Mouse (Mus musculus): ENCODE measurements around the gene Brsk1. TPM values are rescaled to one million over a fixed set of nuclear protein-coding genes. Genes with fewer than 3 reads are reported as not detected.

Gene Brsk1
- polyA plus RNA-seq, 1 experiment from 2014 or later, result 1.3 TPM

DNA sequence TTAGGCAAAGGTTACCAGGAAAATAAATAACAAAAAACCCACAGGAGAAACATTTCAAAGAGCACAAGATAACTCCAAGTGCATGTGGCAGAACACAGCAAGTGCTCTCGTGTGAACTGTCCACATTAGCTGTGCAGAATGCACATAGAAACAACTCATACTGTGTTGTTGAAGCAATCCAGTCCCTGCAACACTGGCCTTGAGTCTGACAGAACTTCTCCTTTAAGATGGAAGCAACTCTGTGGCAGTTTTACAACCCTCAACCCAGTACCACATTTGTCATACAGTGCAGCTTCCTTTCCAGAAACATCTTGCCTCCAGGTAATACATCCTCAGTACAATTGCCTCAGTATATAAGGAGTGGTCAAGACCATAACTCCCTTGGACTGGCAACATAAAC is 33.6 kb upstream of the Brsk1 start:
- peaks cover 41% of the 10 kb centered on the region for H3K36me3 ChIP-seq
- H3K4me1 ChIP-seq, result peaks cover 35% of the 10 kb centered on the region
- no peak for DNase-seq (ENCODE audit: low spot score)
- WGBS, result 83% methylated on average over 1 of the region's 1 CpGs
- H3K4me3 ChIP-seq, result peak overlapping the region; percentile 81
- H3K27ac ChIP-seq, result no peak overlapping the region
- H3K9me3 ChIP-seq (replicated peaks), result no peaks in the 10 kb centered on the region
- no peaks in the 10 kb centered on the region for H3K27me3 ChIP-seq (ENCODE audit: low read depth, poor library complexity, severe bottlenecking)

DNA sequence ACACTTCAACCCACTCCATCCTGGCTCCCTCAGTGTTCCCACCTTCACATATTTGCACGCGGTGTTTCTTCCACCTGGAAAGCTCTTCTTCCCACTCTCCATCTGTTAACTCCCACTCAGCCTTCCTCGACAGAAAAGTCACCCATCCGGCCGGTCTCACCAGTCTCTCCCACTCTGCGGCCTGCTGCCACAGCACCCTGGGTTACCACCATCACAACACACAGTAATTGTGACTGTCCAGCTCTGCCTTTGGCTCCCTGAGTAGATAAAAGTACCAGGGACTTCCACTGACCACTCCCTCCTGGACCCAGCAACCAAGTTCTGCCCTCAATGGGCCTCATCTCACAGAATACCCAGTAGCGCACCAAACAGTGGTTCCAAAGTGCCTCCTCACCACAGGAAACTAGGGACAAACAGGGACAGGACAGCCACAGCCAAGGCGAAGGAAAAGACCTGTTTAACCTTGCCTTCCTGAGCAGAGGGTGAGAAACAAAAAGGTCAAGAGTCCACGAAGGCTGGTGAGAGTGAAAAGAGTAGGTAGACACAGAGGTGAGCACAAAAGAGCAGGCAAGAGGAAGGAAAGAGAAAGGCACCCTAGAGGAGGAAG is 32.8 kb upstream of the Brsk1 start:
- peak overlapping the region; percentile 81 for H3K4me3 ChIP-seq
- H3K4me1 ChIP-seq, result peaks cover 35% of the 10 kb centered on the region
- no peak for DNase-seq (ENCODE audit: low spot score)
- 61% methylated on average over 9 of the region's 9 CpGs for WGBS
- H3K27me3 ChIP-seq (ENCODE audit: low read depth, poor library complexity, severe bottlenecking), result no peaks in the 10 kb centered on the region
- no peaks in the 10 kb centered on the region for H3K9me3 ChIP-seq (replicated peaks)
- peak overlapping the region; percentile 94 for H3K27ac ChIP-seq
- H3K36me3 ChIP-seq, result peaks cover 41% of the 10 kb centered on the region

DNA sequence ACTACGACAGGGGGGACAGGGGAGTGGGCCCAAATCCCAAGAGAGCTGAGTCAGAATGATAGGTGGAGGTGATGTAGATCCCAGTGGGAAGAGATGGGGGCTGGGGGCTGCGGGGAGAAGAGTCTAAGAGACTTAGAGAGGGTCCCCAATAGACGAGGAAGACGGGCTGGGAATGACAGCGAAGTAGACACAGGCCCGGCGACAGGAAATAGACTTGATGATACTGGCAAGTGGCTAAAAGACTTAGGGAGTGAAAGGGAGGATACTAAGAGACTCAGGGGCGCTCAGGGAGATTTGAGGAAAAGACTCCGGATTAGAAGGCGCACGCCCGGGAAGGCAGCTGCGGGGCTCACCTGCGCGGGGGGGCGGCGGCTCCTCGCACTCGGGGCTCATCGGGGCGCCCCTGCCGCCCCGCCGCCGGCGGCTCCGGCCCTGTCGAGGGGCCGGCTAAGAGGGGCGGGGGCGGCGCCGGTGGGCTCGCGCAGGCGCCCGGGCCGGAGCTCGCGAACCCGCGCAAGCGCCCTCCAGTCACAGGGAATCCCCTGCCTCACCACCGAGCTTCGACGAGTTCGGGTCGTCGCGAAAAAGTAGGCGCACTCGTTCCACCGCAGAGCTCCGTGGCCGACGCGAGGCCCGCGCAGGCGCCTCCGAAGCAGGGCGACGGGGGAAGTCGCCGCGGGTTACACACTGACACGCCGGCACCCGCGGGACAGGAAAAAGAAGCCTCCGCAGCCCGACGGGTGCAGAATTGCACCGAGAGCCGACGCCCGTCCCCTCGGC is 32.1 kb upstream of the Brsk1 start:
- Histone ChIP-seq H3K27me3 (ENCODE audit: low read depth, poor library complexity, severe bottlenecking) (no peaks in the 10 kb centered on the region), H3K36me3 (peaks cover 38% of the 10 kb centered on the region), H3K9me3 (replicated peaks) (no peaks in the 10 kb centered on the region), H3K4me1 (peaks cover 35% of the 10 kb centered on the region), H3K4me3 (peak overlapping the region; percentile 81), H3K27ac (peak overlapping the region; percentile 94)
- WGBS, result under 1% methylated on average over 78 of the region's 78 CpGs
- no peak for DNase-seq (ENCODE audit: low spot score)

DNA sequence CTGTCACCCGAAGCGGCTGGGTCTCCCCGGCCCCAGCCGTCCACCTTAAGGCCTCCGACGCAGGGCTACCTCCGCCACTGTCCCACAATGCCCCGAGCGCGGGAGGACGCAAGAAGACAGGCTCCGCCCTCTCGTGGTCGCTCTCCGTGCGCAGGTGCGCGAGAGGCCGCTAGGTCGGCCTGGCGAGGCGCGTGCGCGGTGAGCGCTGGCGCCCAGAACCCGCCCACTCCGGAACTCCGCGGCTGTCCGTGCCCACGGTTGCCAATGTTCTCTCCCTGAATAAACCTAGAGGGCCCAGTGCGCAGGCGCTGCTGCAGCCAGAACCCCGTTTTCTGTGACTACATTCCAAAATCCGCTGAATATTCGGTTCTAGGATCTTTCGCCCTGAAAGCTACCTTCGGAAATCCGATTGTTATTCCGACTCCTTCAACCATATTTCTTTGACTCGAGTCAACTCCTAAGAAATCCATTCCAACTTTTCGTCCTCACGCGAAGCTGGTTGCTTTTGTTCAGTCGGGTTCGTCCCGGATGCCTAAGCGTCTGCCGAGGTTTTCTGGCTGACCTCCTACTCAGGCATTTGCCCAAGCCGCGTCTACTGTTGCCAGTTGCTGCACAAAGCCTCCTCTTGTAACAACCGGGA is 31.4 kb upstream of the Brsk1 start, which contains the start of gene Ppp6r1:
Gene Ppp6r1, minus strand, starts transcription at position 108 of the 640 bp plus-strand sequence.
- Histone ChIP-seq H3K4me3 (peak within 1 kb of the TSS; percentile 81), H3K27me3 (ENCODE audit: low read depth, poor library complexity, severe bottlenecking) (no peaks in the 10 kb centered on the region), H3K4me1 (peaks cover 35% of the 10 kb centered on the region), H3K9me3 (replicated peaks) (no peaks in the 10 kb centered on the region), H3K27ac (peak within 1 kb of the TSS; percentile 94), H3K36me3 (peaks cover 36% of the 10 kb centered on the region)
- under 1% methylated on average over 54 of the region's 54 CpGs for WGBS
- DNase-seq (ENCODE audit: low spot score), result peak; percentile 94

DNA sequence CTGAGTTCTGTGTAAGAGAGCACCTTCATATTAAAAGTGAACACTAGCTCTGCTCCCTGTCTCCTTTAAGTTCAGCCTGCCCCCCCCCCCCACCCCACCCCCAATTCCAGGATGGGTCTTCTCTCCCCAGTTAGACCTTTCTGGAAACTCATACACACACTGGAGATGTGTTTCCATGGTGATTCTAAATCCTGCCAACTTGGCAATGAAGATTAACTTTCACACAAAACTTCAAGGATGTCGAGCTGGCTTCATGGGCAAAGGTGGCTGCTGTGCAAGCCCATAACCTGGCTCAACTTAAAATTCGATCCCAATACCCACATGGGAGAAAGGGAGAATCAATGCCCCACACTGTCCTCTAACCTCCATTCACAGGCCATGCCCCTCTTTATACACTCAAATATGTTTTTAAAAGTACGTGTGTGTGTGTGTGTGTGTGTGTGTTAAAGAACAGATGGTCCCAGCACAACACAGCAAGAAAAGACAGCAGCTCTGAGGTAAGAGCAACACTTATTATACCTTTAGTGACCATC is 30.4 kb upstream of the Brsk1 start:
- Histone ChIP-seq H3K27ac (peak overlapping the region; percentile 94), H3K4me1 (peaks cover 28% of the 10 kb centered on the region), H3K9me3 (replicated peaks) (no peaks in the 10 kb centered on the region), H3K36me3 (peaks cover 44% of the 10 kb centered on the region), H3K27me3 (ENCODE audit: low read depth, poor library complexity, severe bottlenecking) (no peaks in the 10 kb centered on the region), H3K4me3 (peak overlapping the region; percentile 81)
- WGBS, result 73% methylated on average over 3 of the region's 3 CpGs
- no peak for DNase-seq (ENCODE audit: low spot score)

DNA sequence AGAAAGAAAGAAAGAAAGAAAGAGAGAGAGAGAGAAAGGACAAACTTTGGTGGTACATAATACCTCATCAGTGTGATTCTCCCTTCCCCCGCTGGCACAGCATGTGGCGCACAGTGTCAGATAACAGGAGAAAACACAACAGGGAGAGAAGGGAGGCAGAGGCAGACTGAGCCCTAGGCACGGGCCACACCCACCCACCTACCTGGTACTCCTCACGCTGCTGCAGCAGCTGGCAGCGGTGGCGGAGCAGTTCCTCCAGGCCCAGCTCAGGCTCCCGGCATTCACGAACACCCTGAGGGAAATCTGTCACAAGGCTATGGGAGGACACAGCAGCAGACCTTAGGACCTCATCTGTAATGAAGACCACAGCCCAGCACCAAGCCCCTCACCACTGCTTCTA is 27.2 kb upstream of the Brsk1 start:
- WGBS, result 71% methylated on average over 8 of the region's 8 CpGs
- H3K4me3 ChIP-seq, result no peak overlapping the region
- no peak overlapping the region for H3K27ac ChIP-seq
- no peaks in the 10 kb centered on the region for H3K9me3 ChIP-seq (replicated peaks)
- no peaks in the 10 kb centered on the region for H3K27me3 ChIP-seq (ENCODE audit: low read depth, poor library complexity, severe bottlenecking)
- peaks cover 61% of the 10 kb centered on the region for H3K36me3 ChIP-seq
- no peak for DNase-seq (ENCODE audit: low spot score)
- H3K4me1 ChIP-seq, result peaks cover 5% of the 10 kb centered on the region; the same call in 1 of the 2 replicates

DNA sequence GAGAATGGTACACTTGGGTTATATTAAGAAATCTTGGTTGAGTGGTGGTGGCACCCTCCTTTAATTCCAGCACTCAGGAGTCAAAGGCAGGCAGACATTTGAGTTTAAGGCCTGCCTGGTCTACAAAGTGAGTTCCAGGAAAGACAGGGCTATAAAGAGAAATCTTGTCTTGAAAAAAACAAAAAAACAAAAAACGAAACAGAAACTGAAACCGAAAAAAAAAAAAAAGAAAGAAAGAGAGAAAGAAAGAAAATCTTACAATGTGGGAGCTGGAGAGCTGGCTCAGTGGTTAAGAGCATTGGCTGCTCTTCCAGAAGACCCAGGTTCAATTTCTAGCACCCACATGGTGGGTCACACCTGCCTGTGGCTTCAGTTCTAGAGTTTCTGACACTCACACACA is 26.7 kb upstream of the Brsk1 start:
- Histone ChIP-seq H3K4me1 (peaks cover 4% of the 10 kb centered on the region; the same call in 1 of the 2 replicates), H3K9me3 (replicated peaks) (no peaks in the 10 kb centered on the region), H3K36me3 (peaks cover 67% of the 10 kb centered on the region), H3K27ac (no peak overlapping the region), H3K27me3 (ENCODE audit: low read depth, poor library complexity, severe bottlenecking) (no peaks in the 10 kb centered on the region), H3K4me3 (no peak overlapping the region)
- no peak for DNase-seq (ENCODE audit: low spot score)
- WGBS, result 78% methylated on average over 2 of the region's 2 CpGs

DNA sequence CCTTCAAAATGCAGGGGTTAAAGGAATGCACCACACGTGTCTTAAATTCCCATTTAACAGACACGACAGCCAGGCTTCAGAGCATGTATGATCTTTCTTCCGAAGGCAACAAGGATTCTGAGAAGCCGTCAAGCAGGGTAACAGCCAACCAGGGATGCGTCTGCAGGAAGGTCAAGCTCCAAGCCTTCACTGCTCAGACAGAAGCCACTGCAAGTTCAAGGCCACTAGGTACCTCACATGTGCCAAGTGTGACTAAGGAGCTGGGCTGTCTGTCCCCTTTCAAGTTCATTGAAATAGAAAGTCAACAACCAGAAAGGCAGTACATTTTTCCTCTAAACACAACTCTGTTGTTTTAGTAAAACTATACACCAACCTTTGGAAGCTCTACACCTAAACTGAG is 23.5 kb upstream of the Brsk1 start:
- Histone ChIP-seq H3K36me3 (peaks cover 83% of the 10 kb centered on the region), H3K9me3 (replicated peaks) (no peaks in the 10 kb centered on the region), H3K4me3 (no peak overlapping the region), H3K27me3 (ENCODE audit: low read depth, poor library complexity, severe bottlenecking) (no peaks in the 10 kb centered on the region), H3K4me1 (no peaks in the 10 kb centered on the region), H3K27ac (no peak overlapping the region)
- no peak for DNase-seq (ENCODE audit: low spot score)
- WGBS, result 94% methylated on average over 5 of the region's 5 CpGs

DNA sequence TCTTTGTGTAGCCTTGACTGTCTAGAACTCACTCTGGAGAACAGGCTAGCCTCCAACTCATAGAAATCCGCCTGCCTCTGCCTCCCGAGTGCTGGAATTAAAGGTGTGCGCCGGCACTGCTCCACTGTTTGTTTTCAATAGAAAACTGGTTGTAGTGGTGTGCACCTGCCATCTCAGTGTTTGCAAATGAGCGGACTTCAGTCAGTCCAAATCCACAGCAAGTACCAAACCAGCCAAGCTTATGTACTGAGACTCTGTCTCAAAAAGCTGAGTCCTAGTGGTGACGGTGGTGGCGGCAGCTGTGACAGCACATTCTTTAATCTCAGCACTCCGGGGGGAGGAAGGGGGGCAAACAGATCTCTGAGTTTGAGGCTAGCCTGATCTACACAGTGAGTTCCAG is 21.9 kb upstream of the Brsk1 start:
- H3K27me3 ChIP-seq (ENCODE audit: low read depth, poor library complexity, severe bottlenecking), result no peaks in the 10 kb centered on the region
- H3K4me3 ChIP-seq, result no peak overlapping the region
- 97% methylated on average over 8 of the region's 8 CpGs for WGBS
- no peaks in the 10 kb centered on the region for H3K9me3 ChIP-seq (replicated peaks)
- DNase-seq (ENCODE audit: low spot score), result no peak
- no peak overlapping the region for H3K27ac ChIP-seq
- H3K4me1 ChIP-seq, result no peaks in the 10 kb centered on the region
- peaks cover 86% of the 10 kb centered on the region for H3K36me3 ChIP-seq

DNA sequence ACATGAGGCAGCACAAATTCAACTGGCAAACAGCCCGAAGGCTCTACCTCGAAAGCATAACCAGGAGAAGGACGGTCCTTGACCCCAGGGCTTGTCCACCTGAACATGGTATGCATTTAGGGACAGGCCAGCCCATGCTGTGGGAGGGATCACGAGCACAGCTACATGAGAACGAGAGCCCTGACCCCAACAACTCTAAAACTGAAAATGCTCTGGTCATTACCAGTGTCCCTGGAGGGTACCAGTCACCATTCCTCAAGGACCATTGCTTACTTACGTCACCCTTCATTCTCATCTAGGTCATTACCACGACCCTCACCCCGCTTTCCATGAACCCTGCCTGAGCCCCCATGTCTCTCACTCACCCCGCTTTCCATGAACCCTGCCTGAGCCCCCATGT is 21.2 kb upstream of the Brsk1 start:
- WGBS, result 95% methylated on average over 9 of the region's 9 CpGs
- DNase-seq (ENCODE audit: low spot score), result no peak
- peaks cover 89% of the 10 kb centered on the region for H3K36me3 ChIP-seq
- H3K27ac ChIP-seq, result no peak overlapping the region
- H3K4me3 ChIP-seq, result no peak overlapping the region
- H3K27me3 ChIP-seq (ENCODE audit: low read depth, poor library complexity, severe bottlenecking), result no peaks in the 10 kb centered on the region
- H3K4me1 ChIP-seq, result no peaks in the 10 kb centered on the region
- no peaks in the 10 kb centered on the region for H3K9me3 ChIP-seq (replicated peaks)

DNA sequence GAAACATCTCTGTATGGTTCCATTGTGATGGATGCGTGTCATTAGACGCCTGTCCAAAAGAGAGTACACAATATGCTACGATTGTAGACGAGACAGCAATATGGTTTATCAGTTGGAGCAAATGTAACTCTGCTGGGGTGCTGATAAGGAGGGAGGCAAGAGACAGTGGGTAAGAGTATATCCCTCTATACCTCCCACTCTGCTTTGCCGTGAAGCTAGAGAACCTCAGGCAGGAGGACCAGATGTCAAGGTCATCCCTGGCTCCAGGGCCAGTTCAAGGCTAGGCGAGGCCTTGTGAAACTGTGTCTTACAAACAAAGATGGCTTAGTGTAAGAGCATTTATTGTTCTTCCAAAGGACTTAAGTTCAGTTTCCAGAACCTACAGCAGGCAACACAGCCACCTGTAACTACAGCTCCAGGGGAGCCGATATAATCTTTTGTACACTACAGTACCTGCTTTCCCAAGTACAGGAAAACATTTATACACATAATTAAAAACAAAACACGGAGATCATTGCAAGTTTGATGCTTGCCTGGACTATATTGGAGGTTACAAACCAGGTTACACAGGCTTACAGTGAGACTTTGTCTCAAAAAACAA is 19.6 kb upstream of the Brsk1 start:
- Histone ChIP-seq H3K27me3 (ENCODE audit: low read depth, poor library complexity, severe bottlenecking) (no peaks in the 10 kb centered on the region), H3K4me3 (no peak overlapping the region), H3K9me3 (replicated peaks) (no peaks in the 10 kb centered on the region), H3K36me3 (peaks cover 94% of the 10 kb centered on the region), H3K4me1 (no peaks in the 10 kb centered on the region), H3K27ac (no peak overlapping the region)
- WGBS, result 90% methylated on average over 8 of the region's 8 CpGs
- DNase-seq (ENCODE audit: low spot score), result no peak

DNA sequence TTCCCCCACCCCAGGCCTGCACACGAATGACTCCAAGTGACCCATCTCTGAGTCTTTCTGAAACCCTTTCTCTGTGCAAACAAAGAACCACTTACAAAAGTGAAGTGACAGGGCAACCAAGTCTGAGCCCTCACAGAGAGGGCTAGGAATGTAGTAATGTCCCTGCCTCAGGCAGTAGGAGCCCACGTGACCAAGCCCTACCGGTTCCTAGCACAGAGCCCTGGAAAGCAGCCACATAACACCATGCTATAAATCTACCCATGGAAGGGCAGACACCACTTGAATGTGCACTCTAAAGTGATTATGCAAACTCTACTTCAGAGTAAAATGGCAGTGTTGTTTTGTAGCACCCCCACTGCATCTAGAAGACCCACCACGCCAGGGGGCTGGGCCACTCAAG is 18.4 kb upstream of the Brsk1 start:
- peaks cover 93% of the 10 kb centered on the region for H3K36me3 ChIP-seq
- H3K4me1 ChIP-seq, result no peaks in the 10 kb centered on the region
- H3K4me3 ChIP-seq, result no peak overlapping the region
- H3K27ac ChIP-seq, result 0 out of 2 replicates have a peak overlapping the region, but pooled peaks have one; percentile 19
- DNase-seq (ENCODE audit: low spot score), result no peak
- no peaks in the 10 kb centered on the region for H3K27me3 ChIP-seq (ENCODE audit: low read depth, poor library complexity, severe bottlenecking)
- H3K9me3 ChIP-seq (replicated peaks), result no peaks in the 10 kb centered on the region
- WGBS, result 80% methylated on average over 4 of the region's 4 CpGs

Data from limb, embryonic 10.5 days (tissue).